Mouse (Mus musculus): ENCODE data around the gene Myom1.

Gene Myom1

DNA sequence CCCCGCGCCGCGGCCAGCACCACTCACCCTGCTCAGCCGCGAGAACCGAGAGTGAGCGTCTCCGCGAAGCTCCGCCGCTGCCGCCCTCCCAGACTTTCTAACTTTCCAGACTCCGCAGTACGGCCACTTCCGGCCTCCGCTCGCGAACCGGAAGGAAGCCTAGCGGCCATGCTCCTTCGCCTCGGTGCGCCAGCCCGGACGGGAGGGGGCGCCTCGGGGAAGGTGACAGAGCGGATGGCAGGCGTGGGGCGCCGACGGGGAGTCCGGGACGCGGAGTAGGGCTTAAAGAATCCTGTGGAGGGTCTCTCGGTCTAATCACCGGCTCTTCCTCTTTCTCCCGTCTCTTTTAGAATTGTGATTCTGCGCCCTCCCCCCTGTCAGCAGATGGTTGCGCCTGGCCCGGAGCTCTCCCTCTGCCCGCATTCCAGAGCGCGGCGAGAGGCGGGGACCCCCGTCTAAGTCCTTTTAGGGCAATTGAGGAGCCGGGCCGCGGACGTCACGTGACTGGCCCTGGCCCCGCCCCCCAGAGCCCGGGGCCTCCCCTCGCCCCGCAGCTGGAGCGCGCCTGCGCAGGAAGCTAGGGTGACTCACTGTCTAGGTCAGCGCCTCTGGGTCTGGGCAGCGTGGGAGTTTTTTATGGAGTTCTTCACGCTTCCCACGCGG, at the start of gene Myom1:
Gene Myom1 (plus strand): TSS at position 553 of the 663 bp plus-strand sequence.
- DNase-seq (ENCODE audit: low read depth): peak; percentile 98

DNA sequence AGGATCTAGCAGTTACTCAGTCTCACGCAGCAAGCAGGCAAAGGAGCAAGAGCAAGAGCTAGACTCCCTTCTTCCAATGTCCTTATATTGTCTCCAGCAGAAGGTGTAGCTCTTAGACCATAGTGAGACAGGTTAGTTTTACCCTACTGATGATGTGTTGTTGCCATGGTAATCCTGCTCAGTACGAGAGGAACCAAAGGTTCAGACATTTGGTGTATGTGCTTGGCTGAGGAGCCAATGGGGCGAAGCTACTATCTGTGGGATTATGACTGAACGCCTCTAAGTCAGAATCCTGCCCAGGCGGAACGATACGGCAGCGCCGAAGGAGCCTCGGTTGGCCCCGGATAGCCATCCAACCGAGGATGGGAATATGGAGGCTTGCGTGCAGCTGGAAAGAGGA, 38.9 kb upstream of the Myom1 start:
- peak; percentile 60 for DNase-seq (ENCODE audit: low read depth)

DNA sequence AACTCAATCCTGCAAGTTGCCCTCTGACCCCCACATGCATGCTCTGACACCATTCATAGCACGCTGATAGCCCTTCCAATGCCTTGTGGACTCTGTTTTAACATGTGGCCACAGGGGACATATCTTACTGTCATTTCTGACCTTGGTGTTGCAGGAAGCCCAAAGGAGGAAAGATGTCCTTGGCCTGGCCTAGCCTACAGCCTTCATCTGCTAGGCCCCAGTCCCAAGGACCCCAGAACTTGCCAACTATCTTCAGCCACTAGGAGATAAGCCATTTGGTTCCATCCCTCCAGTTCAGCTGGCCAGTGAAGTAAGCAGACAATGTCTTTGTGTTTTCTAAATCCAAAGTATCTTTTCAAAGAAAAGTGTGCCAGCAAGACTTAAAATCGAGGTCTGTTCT, 37.2 kb upstream of the Myom1 start:
- DNase-seq (ENCODE audit: low read depth): no peak

DNA sequence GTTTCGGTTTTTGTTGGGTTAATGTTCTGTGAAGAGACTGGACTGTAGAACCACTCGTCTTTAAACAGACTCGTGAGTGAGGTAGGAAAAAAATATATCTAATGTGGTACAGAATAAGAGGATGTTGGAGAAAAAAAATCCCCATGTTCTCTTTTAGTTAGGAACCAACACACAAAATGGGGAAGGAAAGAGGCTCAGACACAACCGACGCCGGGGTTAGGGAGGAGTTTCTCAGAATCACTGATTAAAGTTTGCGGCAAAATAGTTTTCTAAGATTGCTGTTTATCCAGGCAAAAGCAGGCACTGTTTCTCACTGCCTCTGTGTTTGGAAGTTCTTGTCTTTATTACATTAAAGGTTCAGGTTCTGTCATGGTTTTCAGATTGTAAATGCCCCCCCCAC, 36.3 kb upstream of the Myom1 start:
- no peak for DNase-seq (ENCODE audit: low read depth)

DNA sequence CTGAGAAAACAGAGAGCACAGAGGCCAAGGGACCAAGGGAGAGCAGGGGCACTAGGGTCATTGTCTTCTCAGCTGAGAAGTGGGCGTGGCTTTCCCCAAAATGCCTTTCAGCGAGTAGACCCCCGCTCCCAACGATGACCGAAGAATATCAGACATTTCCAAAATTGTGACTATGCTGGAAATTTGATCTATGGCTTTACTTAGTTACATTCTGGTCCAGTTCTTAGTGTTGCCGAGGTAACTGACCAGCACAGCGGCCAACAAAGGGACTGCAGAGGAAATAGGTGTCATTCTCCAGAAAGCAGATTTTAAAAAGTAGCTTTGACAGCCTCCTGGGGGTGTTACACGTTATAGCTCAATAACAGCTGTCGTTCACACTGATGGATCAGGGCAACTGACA, 35.2 kb upstream of the Myom1 start:
- DNase-seq (ENCODE audit: low read depth): no peak

DNA sequence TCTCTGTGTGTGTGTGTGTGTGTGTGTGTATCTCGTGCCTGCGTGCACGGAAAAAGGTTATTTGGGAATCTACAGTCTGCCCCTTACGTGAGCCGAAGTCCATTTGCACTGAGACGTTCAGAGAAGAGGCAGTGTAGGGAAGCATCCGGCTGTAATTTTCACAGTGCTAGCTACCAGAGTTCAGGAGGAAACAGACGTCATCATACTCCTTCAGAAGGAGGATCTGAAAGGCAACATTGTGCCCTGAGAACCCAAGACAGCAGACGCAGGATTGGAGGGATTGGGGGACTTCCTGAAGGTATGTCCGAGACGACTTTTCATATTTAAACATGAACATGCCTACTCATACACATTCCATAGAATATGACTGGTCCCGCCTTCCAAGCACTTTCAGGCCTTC, 34.8 kb upstream of the Myom1 start:
- no peak for DNase-seq (ENCODE audit: low read depth)

DNA sequence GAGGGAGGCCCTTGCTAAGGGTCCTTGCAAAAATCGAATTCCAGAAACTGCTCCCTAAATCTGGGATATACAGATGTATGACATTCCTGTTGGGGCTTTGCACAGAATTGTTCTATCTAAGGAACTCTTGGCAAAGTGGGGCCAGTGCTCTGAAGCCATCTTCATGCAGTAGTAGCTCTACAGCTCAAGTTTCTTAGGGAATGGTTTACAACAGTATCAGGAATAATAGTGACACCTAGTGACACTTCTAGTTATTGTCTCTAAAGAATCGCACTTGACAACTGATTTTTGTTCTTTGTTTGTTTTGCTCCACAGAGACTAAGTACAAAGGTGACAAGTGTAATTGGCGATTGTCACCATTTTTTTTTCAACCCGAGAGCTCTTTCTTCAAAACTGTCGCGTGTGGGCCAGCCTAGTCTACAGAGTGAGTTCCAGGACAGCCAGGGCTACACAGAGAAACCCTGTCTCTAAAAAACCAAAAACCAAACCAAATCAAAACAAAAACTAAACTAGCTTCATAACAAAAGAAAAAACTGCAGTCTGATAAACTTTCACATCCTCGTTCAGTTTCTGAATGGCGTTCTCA, 33.7 kb upstream of the Myom1 start:
- DNase-seq (ENCODE audit: low read depth): peak; percentile 79

DNA sequence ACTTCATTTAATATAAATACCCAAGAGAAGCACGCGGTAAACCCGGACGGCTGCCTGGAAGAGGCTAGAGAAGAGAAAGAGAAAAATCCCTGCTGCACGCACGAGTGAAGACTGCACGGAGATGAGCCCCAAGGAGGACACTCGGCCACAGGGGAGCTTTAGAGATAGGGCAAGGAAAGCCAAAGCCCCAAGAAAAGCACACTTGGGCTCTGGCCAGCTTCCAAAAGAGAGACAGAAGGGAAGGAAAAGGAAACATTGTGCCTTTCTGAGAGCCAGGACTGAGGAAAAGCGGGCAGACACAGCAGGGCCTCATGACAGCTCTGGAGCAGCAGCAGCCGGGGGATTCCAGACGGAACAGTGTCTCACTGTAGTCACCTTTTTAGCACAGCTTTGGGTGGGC, 31.2 kb upstream of the Myom1 start:
- DNase-seq (ENCODE audit: low read depth): no peak

DNA sequence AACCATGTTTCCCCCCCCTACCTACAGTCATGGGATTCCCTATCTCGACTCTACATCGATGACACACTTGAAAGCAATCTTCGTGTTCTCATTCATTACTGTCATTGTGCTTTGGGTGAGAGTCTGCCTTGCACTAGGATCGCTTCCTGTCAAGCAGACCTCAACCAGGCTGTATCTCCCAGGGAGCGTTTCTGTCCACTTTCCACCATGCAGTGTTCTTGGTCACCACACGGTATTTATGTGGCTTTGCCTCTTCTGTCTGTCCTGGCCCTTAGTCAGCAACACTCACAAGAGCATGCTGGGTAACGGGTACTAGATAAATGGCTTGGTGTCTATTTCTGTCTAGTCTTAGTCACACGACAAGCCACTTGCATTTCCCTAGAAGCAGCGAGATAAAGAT, 29.0 kb upstream of the Myom1 start:
- peak; percentile 60 for DNase-seq (ENCODE audit: low read depth)

DNA sequence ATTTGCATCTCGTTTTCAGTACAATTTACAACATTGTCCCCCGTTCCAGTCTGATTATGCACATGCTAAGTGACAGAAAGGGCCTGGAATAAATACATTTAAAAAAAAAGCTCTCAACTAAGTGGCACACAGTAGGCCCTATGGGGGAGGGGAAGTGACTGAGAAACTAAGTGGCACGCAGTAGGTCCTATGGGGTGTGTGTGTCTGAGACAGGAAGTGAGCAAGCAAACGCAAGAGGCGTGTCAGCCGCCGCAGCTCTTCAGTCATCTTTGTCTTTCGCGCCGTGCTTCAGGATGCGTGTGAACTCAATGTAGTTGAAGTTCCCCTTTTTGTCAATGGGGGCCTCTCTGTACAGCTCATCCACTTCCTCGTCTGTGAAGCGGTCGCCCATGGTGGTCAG, 28.4 kb upstream of the Myom1 start:
- peak; percentile 57 for DNase-seq (ENCODE audit: low read depth)

DNA sequence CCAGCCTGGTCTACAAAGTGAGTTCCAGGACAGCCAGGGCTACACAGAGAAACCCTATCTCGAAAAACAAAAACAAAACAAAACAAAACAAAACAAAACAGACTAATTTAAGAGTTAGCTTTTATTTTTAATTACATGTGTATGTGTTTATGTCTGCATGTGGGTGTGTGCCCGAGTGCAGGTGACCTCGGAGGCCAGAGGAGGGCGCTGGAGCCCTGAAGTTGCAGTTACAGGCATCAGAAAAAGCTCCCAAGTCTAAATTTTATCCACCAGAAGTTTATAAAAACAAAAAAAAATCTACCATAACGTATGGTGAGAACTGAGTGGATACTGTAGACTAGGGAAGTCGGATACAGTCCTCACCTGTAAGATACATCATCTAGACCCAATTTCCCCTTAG, 24.6 kb upstream of the Myom1 start:
- DNase-seq (ENCODE audit: low read depth): peak; percentile 51

DNA sequence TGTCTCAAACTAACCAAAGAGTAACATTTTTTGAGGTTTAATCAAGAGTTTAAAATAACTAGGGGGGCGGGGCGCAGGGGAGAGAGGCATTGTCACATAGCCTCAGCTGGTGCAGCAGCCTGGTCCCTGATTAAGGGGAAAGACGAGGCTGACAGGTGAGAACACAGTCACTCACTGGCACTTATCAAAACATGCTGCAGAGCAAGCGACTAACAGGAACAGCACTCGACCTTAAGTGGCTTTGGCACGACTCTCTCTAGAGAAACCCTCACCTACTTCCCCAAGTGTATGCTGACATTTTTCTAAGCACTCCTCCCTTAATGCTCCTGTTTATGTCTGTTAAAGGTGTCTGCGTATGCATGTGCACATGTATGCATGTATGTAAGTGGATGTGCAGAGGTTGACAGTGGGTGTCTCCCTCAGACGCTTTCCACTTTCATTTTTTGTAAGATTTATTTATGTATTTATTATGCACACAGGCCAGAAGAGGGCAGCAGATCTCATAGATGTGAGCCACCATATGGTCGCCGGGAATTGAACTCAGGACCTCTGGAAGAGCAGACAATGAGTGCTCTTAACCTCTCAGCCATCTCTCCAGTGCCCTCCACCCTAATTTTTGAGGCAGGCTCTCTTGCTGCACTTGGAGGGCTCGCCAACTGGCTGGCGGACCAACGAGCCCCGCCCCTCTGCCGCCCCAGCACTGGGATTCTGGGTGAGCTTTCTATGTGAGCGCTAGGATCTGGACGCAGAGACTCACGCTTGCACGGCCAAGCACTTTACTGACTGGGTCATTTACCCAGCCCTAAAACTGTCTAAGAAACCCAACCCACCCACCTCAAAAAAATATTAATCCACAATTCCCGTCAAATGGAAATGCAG, 22.8 kb upstream of the Myom1 start:
- peak; percentile 70 for DNase-seq (ENCODE audit: low read depth)

DNA sequence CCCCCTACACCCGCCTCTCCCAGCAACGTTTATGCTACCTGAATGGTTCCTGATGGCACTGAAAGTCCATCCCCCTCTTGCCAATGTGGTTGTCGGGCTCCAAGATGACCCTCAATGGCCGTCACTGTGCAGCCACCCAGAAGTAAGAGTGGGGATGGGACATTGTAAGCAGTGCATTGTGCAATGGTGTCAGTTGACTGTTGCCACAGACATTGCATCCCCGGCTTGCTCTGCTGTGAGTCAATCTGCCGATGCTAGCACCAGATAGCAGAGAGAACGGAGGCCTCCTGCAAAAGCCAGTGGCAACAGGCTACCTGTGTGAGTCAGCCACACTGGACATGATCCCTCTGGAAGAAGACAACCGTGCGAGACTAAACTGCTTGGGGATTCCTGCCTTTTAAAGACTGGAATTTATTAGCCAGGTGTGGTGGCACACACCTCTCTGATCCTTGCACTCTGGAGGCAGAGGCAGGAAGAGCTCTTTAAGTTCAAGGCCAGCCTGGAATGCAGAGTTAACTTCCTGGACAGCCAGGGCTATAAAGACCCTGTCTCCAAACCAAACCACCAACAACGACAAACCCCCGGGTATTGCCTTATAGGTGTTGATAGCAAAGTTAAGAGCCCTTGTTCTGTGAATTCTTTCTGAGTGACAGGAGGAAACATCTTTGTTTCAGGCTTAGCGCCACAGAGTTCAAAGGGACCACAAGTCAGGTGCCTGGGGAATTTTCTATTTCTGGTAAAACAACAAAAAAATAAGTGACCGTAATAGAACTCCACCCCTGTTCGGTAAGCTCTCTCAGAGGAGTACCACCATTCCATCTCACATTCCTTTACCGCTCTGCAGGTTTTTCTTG, 16.7 kb upstream of the Myom1 start:
- DNase-seq (ENCODE audit: low read depth): peak; percentile 91

DNA sequence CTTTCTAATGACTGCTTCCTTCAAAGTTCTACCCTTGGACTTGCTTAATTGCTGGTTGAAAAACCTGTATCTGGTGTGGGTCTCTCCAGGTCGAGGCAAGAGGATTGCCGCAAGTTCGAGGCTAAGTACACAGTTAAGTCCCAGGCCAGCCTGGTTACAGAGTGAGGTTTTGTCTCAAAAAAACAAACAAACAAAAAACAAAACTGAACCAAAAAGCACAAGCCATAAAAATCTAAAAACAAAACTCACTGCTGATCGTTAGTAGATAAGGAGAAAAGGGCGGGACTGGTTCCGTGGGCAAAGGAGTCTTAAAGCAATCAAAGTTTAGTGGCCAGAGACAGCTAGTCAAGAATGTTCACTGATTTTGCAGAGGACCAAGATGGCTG, 16.1 kb upstream of the Myom1 start:
- no peak for DNase-seq (ENCODE audit: low read depth)

DNA sequence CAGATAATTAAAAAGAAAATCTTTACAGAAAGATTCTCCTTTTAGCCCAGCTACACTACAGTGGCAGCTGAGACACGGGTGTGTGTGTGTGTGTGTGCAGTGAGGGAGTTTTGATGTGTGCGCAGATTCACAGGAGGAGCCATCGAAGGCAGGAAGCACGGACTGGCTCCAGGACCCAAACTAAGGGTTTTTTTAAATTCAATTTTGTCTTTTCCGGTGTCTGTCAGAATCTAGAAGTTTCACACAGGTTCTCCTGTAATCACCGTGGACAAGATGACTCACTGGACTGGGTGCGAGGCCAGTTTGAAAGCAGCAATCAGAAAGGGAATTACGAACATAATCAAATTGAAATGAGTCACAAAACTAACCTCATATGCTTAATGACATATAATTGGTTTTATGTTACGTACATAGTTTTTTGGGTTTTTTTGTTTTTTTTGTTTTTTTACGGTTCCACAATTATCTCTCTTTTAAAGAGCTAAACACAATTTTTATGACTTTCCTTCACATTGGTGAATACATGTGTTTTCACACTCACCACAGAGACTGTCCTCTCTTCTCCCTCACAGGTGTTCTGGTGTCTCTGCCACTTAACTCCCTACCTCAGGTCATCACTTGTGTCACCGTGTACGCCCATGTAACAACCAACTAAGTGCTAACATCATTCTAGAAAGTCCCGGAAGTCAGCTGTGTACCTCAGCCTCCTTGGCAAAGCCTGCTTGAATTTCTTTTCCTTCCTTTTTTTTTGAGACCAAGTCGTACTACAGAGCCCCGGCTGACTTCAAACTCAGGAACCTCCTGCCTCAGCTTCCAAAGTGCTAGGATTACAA, 15.4 kb upstream of the Myom1 start:
- peak; percentile 54 for DNase-seq (ENCODE audit: low read depth)

DNA sequence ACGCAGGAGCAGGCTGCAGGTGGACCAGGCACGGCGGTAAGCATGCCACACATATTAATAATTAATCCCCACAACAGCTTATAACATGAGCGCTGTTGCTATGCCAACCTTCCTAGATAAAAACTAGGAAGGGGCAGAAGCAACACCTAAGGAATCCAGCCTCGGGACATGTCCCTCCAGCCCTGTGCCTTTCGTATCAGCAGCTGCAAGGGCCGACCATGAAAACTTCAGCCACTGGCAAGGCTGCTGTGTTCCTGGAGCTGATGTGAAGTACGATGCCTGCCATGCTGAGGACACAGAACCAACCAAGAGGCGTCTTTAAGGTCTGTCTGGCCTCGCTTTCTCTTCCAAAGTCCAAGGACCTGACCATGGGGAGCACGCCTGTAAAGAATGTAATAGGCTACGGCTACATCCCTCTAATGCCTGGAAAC, 14.1 kb upstream of the Myom1 start:
- DNase-seq (ENCODE audit: low read depth): no peak

DNA sequence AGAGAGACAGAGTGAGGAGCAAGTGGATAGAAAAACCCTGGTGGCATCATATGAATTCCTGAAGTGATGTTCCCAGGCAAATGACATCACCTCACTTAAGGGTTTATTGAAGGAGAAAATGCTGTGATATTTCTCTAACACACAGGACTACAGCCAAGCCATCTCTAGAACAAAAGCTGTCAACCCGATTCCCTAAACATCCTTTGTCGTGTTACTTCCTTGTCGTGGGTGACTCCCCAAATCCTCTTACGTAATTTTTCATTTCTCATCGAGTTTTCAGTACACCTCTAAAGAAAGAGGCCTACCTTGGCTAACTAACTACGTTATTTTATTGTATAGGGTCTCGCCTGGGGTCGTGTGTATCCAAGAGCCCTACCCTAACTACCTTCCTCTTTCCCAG, 13.0 kb upstream of the Myom1 start:
- no peak for DNase-seq (ENCODE audit: low read depth)

DNA sequence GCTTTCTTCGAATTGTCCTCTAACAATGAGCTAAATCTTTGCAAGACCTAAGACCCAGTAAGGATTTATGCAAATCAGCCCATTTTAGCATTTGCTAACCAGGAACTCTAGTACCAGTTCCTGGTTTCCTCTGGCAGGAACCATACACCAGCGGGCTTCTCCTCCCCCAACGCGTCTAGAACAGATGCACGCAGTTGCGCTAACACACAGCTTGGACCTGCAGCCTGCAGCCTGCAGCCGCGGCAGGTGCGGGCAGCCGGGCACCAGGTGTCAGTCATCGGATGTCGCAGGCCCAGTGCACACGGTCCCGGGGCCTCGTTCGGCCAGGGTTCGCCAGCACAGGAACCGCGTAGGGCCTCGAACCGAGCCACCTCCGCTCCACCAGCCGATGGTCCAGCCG, 12.4 kb upstream of the Myom1 start:
- peak; percentile 72 for DNase-seq (ENCODE audit: low read depth)

DNA sequence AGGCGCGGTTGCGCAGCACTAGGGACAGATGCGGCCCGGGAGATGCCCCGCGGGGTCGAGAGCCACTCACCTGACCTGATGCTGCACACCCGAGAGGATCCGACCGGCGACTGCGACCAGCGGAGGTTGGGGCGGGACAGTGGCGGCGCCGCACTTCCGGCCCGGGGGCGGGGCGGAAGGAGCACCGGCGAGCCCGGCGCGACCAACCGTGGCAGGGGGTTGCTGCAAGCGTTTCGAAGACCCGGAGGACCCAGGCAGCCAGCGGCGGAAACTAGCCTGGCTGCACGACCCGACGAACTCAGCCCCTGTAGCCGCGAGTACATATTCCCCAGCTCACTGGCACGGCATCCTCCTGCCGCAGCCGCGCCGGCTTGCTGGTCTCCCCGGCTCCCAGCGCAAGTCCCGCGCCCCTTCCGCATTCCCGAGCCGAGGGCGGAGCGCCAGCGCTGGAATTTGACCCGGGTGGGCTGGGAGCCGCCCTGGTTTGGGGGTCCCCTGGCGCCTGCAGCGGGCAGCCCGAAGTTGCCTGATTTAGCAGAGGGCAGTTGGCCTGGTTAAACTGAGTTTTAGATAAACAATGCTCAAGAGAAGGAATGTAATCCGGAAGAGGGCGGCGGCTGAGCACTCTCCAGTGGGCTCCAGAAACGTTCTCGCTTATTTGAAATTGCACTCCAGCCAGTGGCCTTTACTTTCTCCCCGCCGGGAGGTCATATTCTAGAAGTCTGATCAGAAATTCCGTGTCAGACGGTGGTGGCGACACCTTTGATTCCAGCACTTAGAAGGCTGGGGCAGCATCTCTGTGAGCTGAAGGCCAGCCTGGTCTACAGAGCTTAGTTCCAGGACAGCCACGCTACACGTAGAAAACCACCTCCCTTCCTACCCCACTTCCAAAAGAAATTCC, 11.8 kb upstream of the Myom1 start:
- DNase-seq (ENCODE audit: low read depth): peak; percentile 78

Data from 416B (cell line).